Mouse (Mus musculus): ENCODE measurements around the gene Zfp839. TPM values are rescaled to one million over a fixed set of nuclear protein-coding genes. Genes with fewer than 3 reads are reported as not detected.

Zfp839 gene
- 3.9 and 6.2 TPM in 2 replicates for polyA plus RNA-seq (2016; fragmentation: Nextera tagmentation; extraction: Ambion mirVana)

GRCm38 (mm10) chr12:110850010-110850928 is at the start of gene Zfp839:
Zfp839 (plus strand) TSS chr12:110850253.
- H3K9me3 ChIP-seq (replicated peaks): no peaks in the 10 kb centered on the region
- H3K4me1 ChIP-seq: peaks cover 31% of the 10 kb centered on the region
- peaks cover 27% of the 10 kb centered on the region for H3K27me3 ChIP-seq (ENCODE audit: low read depth, poor library complexity, severe bottlenecking)
- under 1% methylated on average over 86 of the region's 89 CpGs for WGBS
- H3K36me3 ChIP-seq: peaks cover 4% of the 10 kb centered on the region
- peak within 1 kb of the TSS; percentile 89 for H3K27ac ChIP-seq
- peak within 1 kb of the TSS; percentile 84 for H3K4me3 ChIP-seq
- DNase-seq (ENCODE audit: low spot score): peak; percentile 89

DNA sequence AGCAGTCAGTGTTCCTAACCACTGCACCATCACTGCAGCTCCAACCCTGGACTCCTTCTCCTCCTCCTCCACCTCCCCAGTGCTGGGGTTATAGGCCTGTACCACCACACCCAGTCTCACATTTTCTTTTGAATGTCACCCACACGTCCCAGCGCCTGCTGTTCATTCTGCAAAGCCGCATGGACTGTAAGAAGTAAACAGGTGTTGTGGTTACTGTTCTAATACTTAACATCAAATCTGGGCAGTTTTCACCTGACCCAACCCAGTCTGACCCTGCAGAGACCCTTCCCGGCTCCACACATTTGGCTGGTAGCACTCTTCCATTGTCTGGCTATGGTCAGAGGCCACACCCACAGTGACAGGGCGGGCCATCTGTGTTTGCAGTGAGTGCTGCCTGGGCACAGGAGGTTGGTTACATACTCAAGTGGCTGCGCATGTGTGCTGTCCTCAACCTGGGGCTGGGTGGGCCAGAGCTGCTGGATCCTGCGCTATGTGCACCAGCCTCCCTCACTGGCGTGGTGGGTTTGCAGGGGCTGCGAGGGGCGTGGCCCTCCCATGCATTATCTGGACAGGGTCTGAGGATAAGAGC is 48.1 kb upstream of the Zfp839 start:
- H3K4me1 ChIP-seq: peaks cover 10% of the 10 kb centered on the region; the same call in 1 of the 2 replicates
- no peak for DNase-seq (ENCODE audit: low spot score)
- WGBS: 85% methylated on average over 10 of the region's 10 CpGs
- H3K36me3 ChIP-seq: peaks cover 40% of the 10 kb centered on the region
- no peak overlapping the region for H3K27ac ChIP-seq
- H3K9me3 ChIP-seq (replicated peaks): no peaks in the 10 kb centered on the region
- H3K27me3 ChIP-seq (ENCODE audit: low read depth, poor library complexity, severe bottlenecking): no peaks in the 10 kb centered on the region
- no peak overlapping the region for H3K4me3 ChIP-seq

DNA sequence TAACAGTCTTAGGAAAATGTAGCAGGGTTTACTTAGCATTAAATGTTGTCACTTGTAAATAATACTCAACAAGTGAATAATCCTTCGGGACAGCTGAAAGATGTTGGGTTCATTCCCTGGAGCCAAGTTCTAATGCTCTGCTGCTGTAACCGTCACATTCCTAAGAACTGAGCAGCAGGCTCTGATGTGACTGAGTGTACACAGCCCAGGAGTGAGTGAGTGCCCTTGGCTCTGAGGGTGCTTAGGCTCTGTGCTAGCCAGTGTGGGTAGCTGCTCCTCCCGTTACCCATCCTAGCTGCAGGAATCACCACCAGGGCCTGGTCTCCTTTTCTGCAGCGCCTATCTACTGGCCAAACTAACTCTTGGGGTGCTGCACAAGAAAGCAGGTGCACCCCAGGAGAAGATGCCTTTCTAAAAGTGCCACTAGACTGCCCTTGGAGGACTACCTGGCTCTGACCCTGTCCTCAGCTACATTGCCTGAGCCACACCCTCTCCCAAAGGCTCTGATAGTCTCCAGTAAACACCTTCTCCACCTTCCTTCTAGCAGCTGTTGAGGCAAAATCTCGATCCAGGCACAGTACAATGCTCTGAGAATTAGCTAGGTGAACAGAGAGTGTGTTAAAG is 47.3 kb upstream of the Zfp839 start:
- Histone ChIP-seq H3K4me3 (no peak overlapping the region), H3K27me3 (ENCODE audit: low read depth, poor library complexity, severe bottlenecking) (no peaks in the 10 kb centered on the region), H3K27ac (no peak overlapping the region), H3K9me3 (replicated peaks) (no peaks in the 10 kb centered on the region), H3K36me3 (peaks cover 39% of the 10 kb centered on the region), H3K4me1 (peaks cover 10% of the 10 kb centered on the region; the same call in 1 of the 2 replicates)
- DNase-seq (ENCODE audit: low spot score): no peak
- WGBS: 92% methylated on average over 5 of the region's 5 CpGs

DNA sequence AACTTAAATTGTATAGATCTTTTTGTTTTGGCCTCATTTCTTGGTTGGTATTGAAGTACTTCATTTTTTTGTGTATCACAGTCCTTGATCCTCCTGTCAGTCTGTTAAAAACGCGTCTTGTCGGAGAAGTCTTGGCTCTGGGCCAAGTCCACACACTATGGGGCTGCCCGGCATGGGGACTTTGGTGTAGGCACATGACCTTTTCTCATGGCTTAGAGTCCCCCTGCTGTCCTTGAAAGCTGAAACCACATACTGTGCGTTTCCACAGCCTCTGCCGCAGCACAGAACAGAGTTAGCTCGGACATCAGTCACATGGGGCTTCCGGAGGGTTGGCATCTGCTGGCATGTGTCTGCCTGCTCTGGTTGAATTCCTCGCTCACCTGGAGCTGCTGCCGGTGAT is 45.8 kb upstream of the Zfp839 start:
- H3K9me3 ChIP-seq (replicated peaks): no peaks in the 10 kb centered on the region
- DNase-seq (ENCODE audit: low spot score): peak; percentile 37
- H3K36me3 ChIP-seq: peaks cover 37% of the 10 kb centered on the region
- H3K27ac ChIP-seq: no peak overlapping the region
- no peak overlapping the region for H3K4me3 ChIP-seq
- peaks cover 10% of the 10 kb centered on the region; the same call in 1 of the 2 replicates for H3K4me1 ChIP-seq
- no peaks in the 10 kb centered on the region for H3K27me3 ChIP-seq (ENCODE audit: low read depth, poor library complexity, severe bottlenecking)
- 71% methylated on average over 10 of the region's 10 CpGs for WGBS

GRCm38 (mm10) chr12:110806301-110806970 is 43.6 kb upstream of the Zfp839 start:
- Histone ChIP-seq H3K36me3 (peaks cover 36% of the 10 kb centered on the region), H3K27ac (no peak overlapping the region), H3K4me1 (peaks cover 10% of the 10 kb centered on the region; the same call in 1 of the 2 replicates), H3K27me3 (ENCODE audit: low read depth, poor library complexity, severe bottlenecking) (no peaks in the 10 kb centered on the region), H3K9me3 (replicated peaks) (no peaks in the 10 kb centered on the region), H3K4me3 (no peak overlapping the region)
- WGBS: 91% methylated on average over 3 of the region's 3 CpGs
- DNase-seq (ENCODE audit: low spot score): no peak

DNA sequence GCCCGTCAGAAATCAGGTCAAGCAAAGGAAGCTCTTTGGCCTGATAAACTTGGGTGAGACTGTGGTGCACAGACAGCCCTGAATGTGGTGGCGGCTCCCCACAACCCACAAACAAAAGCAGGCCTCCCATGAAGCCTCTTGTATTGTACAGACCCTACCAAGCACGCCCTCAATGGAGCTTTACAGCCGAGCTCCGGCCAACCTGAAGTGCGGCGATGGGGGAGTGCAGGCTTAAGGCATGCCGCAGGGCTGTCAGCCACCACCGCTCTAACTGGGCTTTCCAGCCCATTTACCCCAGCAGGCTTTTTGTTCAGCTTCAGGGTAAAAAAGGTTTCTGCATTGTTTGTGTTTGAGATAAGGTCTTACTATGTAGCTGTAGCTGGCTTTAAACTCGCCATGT is 41.6 kb upstream of the Zfp839 start:
- no peaks in the 10 kb centered on the region for H3K27me3 ChIP-seq (ENCODE audit: low read depth, poor library complexity, severe bottlenecking)
- H3K4me3 ChIP-seq: no peak overlapping the region
- peaks cover 5% of the 10 kb centered on the region; the same call in 1 of the 2 replicates for H3K4me1 ChIP-seq
- H3K9me3 ChIP-seq (replicated peaks): no peaks in the 10 kb centered on the region
- H3K27ac ChIP-seq: no peak overlapping the region
- DNase-seq (ENCODE audit: low spot score): no peak
- peaks cover 39% of the 10 kb centered on the region for H3K36me3 ChIP-seq
- 85% methylated on average over 10 of the region's 10 CpGs for WGBS

DNA sequence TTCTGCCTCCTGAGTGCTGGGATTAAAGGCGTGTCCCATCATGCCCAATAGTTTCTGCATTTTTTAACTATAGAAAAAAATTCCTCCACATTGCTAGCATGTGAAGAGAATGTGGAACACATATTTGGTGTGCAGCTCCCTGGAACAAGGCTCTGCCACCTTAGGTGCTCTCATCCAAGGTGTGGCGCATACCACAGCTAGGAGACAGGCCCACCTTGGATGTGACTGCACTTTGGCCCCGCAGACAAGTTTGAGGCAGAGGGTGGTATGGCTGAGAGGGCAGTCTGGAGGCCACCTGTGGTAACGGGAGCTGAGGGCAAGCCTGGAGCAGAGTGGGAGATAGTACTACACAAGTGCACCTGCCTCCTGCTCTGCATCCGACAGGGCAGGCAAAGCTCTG is 41.2 kb upstream of the Zfp839 start:
- no peak overlapping the region for H3K27ac ChIP-seq

DNA sequence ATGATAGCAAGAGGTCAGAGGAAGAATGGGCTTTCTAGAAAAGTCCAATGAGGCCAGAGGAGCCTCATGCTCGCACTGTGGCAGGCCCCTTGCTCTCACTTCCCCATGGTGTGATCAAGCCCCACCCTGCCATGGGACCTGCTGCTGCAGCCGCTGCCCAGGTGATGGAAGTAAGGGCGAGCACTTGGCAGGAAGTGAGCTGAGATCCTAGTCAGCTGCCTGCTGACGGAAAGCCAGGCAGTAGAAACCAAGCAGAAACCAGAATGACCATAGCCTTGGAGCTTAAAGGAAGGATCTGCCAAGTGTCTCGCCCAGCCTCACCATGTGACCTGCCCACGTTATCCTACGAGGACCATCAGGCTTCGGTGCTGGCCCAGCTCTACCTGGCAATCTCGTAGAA is 36.9 kb upstream of the Zfp839 start:
- WGBS: 92% methylated on average over 9 of the region's 9 CpGs
- no peak for DNase-seq (ENCODE audit: low spot score)
- peaks cover 13% of the 10 kb centered on the region; the same call in 1 of the 2 replicates for H3K36me3 ChIP-seq

More for the DNA sequence above, 41.2 kb upstream of the Zfp839 start:
- WGBS: 85% methylated on average over 5 of the region's 5 CpGs
- Histone ChIP-seq H3K36me3 (peaks cover 40% of the 10 kb centered on the region), H3K4me3 (no peak overlapping the region), H3K27me3 (ENCODE audit: low read depth, poor library complexity, severe bottlenecking) (no peaks in the 10 kb centered on the region), H3K9me3 (replicated peaks) (no peaks in the 10 kb centered on the region), H3K4me1 (peaks cover 5% of the 10 kb centered on the region; the same call in 1 of the 2 replicates)
- DNase-seq (ENCODE audit: low spot score): no peak

DNA sequence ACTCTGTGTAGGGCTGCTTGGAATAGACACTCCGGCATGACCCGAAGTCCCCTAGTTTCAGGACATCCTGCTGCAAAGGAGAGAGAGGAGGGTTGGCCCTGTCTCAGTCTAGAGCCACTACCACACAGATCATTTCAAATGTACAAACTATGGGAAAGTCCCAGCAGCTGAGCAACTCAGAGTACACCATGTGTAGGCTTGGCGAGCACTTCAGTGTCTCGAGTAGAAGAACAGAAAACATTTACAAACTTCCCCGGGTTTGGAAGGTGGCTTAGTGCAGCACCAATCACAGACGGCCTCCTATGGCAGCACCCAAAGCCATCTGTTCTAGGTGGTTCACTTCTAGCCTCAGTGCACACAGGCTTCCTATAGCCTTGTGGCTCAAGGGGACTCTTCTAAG is 36.4 kb upstream of the Zfp839 start:
- Histone ChIP-seq H3K36me3 (peaks cover 13% of the 10 kb centered on the region; the same call in 1 of the 2 replicates), H3K9me3 (replicated peaks) (no peaks in the 10 kb centered on the region), H3K27me3 (ENCODE audit: low read depth, poor library complexity, severe bottlenecking) (no peaks in the 10 kb centered on the region), H3K4me3 (no peak overlapping the region), H3K4me1 (no peaks in the 10 kb centered on the region), H3K27ac (no peak overlapping the region)
- no peak for DNase-seq (ENCODE audit: low spot score)
- WGBS: 96% methylated on average over 6 of the region's 6 CpGs

More for the DNA sequence above, 36.9 kb upstream of the Zfp839 start:
- no peaks in the 10 kb centered on the region for H3K27me3 ChIP-seq (ENCODE audit: low read depth, poor library complexity, severe bottlenecking)
- no peaks in the 10 kb centered on the region for H3K9me3 ChIP-seq (replicated peaks)
- H3K4me1 ChIP-seq: no peaks in the 10 kb centered on the region
- no peak overlapping the region for H3K4me3 ChIP-seq
- H3K27ac ChIP-seq: no peak overlapping the region

DNA sequence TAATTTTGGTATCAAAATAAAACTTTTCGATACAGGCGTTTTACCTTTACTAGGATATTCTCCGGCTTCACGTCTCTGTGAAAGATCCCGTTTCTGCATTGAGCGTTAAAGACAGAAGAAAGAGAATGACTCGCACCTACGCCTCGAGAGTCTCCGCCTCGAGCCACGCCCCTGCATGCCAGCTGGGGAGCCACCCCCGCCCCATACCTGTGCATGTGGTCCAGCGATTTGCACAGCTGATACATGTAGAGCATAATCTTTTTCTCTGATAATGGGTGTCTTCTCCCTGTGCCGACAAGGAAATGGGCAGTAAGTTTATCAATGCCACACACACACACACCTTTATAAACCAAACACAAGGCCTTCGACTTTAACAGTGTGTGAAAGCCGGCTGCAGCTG is 35.1 kb upstream of the Zfp839 start:
- DNase-seq (ENCODE audit: low spot score): no peak
- WGBS: 67% methylated on average over 17 of the region's 17 CpGs
- Histone ChIP-seq H3K4me3 (no peak overlapping the region), H3K4me1 (no peaks in the 10 kb centered on the region), H3K27ac (no peak overlapping the region), H3K27me3 (ENCODE audit: low read depth, poor library complexity, severe bottlenecking) (no peaks in the 10 kb centered on the region), H3K9me3 (replicated peaks) (no peaks in the 10 kb centered on the region), H3K36me3 (peaks cover 13% of the 10 kb centered on the region; the same call in 1 of the 2 replicates)

- WGBS: 94% methylated on average over 2 of the region's 2 CpGs
- no peak for DNase-seq (ENCODE audit: low spot score)
- H3K27ac ChIP-seq: no peak overlapping the region
- peaks cover 8% of the 10 kb centered on the region; the same call in 1 of the 2 replicates for H3K36me3 ChIP-seq
- no peak overlapping the region for H3K4me3 ChIP-seq
- no peaks in the 10 kb centered on the region for H3K27me3 ChIP-seq (ENCODE audit: low read depth, poor library complexity, severe bottlenecking)
- no peaks in the 10 kb centered on the region for H3K9me3 ChIP-seq (replicated peaks)
- no peaks in the 10 kb centered on the region; the same call in 1 of the 2 replicates for H3K4me1 ChIP-seq
Observed at GRCm38 (mm10) chr12:110816833-110817232, 33.2 kb upstream of the Zfp839 start.

DNA sequence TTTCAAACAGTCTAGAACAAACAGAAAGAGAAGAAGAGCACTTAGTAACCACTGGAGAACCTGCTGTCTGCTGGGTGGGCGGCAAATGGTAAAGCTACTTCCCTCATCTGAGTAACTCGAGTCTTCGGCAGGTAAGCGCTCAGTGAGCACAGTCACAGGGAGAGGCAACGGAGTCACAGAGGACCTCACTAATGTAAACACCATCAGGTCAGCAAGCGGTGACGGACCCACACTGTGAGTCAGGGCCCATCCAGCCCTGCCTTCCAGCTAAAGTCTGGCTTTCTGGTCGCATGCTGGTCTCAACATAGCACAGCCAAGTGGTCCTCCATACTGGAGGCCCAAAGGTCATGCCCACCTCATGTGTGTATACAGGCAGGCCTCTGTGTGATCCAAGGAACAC is 30.7 kb upstream of the Zfp839 start:
- Histone ChIP-seq H3K27me3 (ENCODE audit: low read depth, poor library complexity, severe bottlenecking) (no peaks in the 10 kb centered on the region), H3K27ac (no peak overlapping the region), H3K4me1 (no peaks in the 10 kb centered on the region; the same call in 1 of the 2 replicates), H3K9me3 (replicated peaks) (no peaks in the 10 kb centered on the region), H3K4me3 (no peak overlapping the region), H3K36me3 (no peaks in the 10 kb centered on the region)
- WGBS: 75% methylated on average over 8 of the region's 8 CpGs
- DNase-seq (ENCODE audit: low spot score): no peak
